Mouse (Mus musculus): ENCODE data around the gene Wdr25.

- TF ChIP-seq CTCF (IDR thresholded peaks at IDR 0.05; ENCODE audit: insufficient read depth, low read depth, low read length) (no peak), POLR2A (IDR thresholded peaks at IDR 0.05; ENCODE audit: insufficient read depth, low read depth, low read length) (no peak)
Observed at GRCm38 (mm10) chr12:108903600-108904275, 10.3 kb downstream of the Wdr25 start.

All from olfactory bulb, adult 2 months (tissue).